In genomic region chr6:34478036-34478435, GRCm38 (mm10) we compare ENCODE assay signal across 10 mouse cellular contexts. TPM values are rescaled to one million over a fixed set of nuclear protein-coding genes. Genes with fewer than 3 reads are reported as not detected.
A peak's percentile ranks its signal among the peaks of the same experiment; 100 is the strongest.
DNase-seq lines count a peak whose midpoint lies in the region; ATAC-seq and TF ChIP-seq lines count a peak whose summit lies in the region.
"Had no signal": no experiment of that assay in that cellular context is flagged by ENCODE, and none has a peak within 500 bp of the region (broad histone marks: within the 10 kb centered on the region; RNA-seq: fewer than 3 reads in every experiment).

No protein-coding gene starts in this region.

- H3K4me3 ChIP-seq in left cerebral cortex, adult 2 months = peak overlapping the region; percentile 11; the same call in 1 of the 2 replicates
- H3K4me3 ChIP-seq in forebrain, embryonic 10.5 days = peak overlapping the region; percentile 24
- 0 out of 2 replicates have a peak overlapping the region, but pooled peaks have one; percentile 6 for H3K4me3 ChIP-seq in limb, embryonic 12.5 days (replicated peaks)
- peak overlapping the region; percentile 16; the same call in 1 of the 2 replicates for H3K4me3 ChIP-seq in neural tube, embryonic 15.5 days (replicated peaks)

- peak overlapping the region; percentile 0; the same call in 1 of the 2 replicates for H3K27ac ChIP-seq in left cerebral cortex, adult 2 months
- no peak overlapping the region for H3K27ac ChIP-seq in forebrain, embryonic 10.5 days
- H3K27ac ChIP-seq in limb, embryonic 12.5 days = 0 out of 2 replicates have a peak overlapping the region, but pooled peaks have one; percentile 19
- no peak overlapping the region for H3K27ac ChIP-seq in neural tube, embryonic 15.5 days (replicated peaks)

- H3K27me3 ChIP-seq in forebrain, embryonic 10.5 days (ENCODE audit: poor library complexity, severe bottlenecking) = no peaks in the 10 kb centered on the region
- no peaks in the 10 kb centered on the region for H3K27me3 ChIP-seq in limb, embryonic 12.5 days
- no peaks in the 10 kb centered on the region for H3K27me3 ChIP-seq in neural tube, embryonic 15.5 days (replicated peaks)

- peak overlapping the region; percentile 23 for H3K4me2 ChIP-seq in limb, embryonic 12.5 days
- peak overlapping the region; percentile 48 for H3K4me2 ChIP-seq in neural tube, embryonic 15.5 days

- peaks cover 54% of the 10 kb centered on the region for H3K4me1 ChIP-seq in forebrain, embryonic 10.5 days
- peaks cover 47% of the 10 kb centered on the region for H3K4me1 ChIP-seq in limb, embryonic 12.5 days (replicated peaks)
- peaks cover 47% of the 10 kb centered on the region for H3K4me1 ChIP-seq in neural tube, embryonic 15.5 days

- H3K36me3 ChIP-seq in forebrain, embryonic 10.5 days (replicated peaks) = no peaks in the 10 kb centered on the region; the same call in 1 of the 2 replicates
- no peaks in the 10 kb centered on the region for H3K36me3 ChIP-seq in limb, embryonic 12.5 days
- no peaks in the 10 kb centered on the region for H3K36me3 ChIP-seq in neural tube, embryonic 15.5 days

- H3K9ac ChIP-seq in limb, embryonic 12.5 days (replicated peaks) = no peak overlapping the region
- H3K9ac ChIP-seq in neural tube, embryonic 15.5 days (replicated peaks) = 0 out of 2 replicates have a peak overlapping the region, but pooled peaks have one; percentile 17

- TF ChIP-seq CTCF in left cerebral cortex, adult 2 months (IDR thresholded peaks at IDR 0.05) = no peak

- no peak for DNase-seq in left cerebral cortex, adult 2 months (ENCODE audit: extremely low spot score in 1 of 2, low spot score in 2 of 2)
- DNase-seq in left cerebral cortex, postnatal 36 days (ENCODE audit: low spot score in 2 of 2) = no peak
- no peak for DNase-seq in forebrain, embryonic 10.5 days (ENCODE audit: extremely low spot score, low spot score)
- DNase-seq in spleen, postnatal 14 days (ENCODE audit: low spot score in 2 of 2) = no peak
- DNase-seq in layer of hippocampus, postnatal 36 days = no peak
- no peak for DNase-seq in layer of hippocampus, adult 8-10 months (ENCODE audit: low spot score in 2 of 2)
- DNase-seq: thymus, postnatal 25 days had no signal

- no peaks in the 10 kb centered on the region for H3K9me3 ChIP-seq in forebrain, embryonic 10.5 days
- H3K9me3 ChIP-seq in limb, embryonic 12.5 days = no peaks in the 10 kb centered on the region
- H3K9me3 ChIP-seq in neural tube, embryonic 15.5 days (replicated peaks) = no peaks in the 10 kb centered on the region
- H3K9me3 ChIP-seq: G1E had no signal

- ATAC-seq in limb, embryonic 12.5 days (ENCODE audit: insufficient number of reproducible peaks, insufficient read depth, low FRiP score, low TSS enrichment, low read depth) = no peak
- ATAC-seq in neural tube, embryonic 15.5 days (ENCODE audit: low FRiP score) = no peak

- 88% methylated on average over 7 of the region's 7 CpGs for whole genome bisulfite sequencing in forebrain, embryonic 10.5 days
- 83% methylated on average over 7 of the region's 7 CpGs for WGBS in limb, embryonic 12.5 days
- 61% methylated on average over 7 of the region's 7 CpGs for WGBS in neural tube, embryonic 15.5 days

- intact Hi-C loops in left cerebral cortex, adult 2 months (cut with DNase I) = no loop called here
- intact Hi-C loops in left cerebral cortex, postnatal 36 days (cut with DNase I) = no loop called here

RNA-seq across cellular contexts. Expression of gene Bpgm, which starts 2.0 kb away (rescaled TPM):
- 10 to 100 TPM; 56.1 to 58.7 TPM for total RNA-seq in left cerebral cortex, adult 2 months (2021)
- 10 to 100 TPM; 63.2 to 70.6 TPM for total RNA-seq in left cerebral cortex, postnatal 36 days (2021)
- polyA plus RNA-seq in forebrain, embryonic 10.5 days (2016; fragmentation: Nextera tagmentation; extraction: Ambion mirVana) = 54.6 and 68.6 TPM in 2 replicates
- 51.0 and 51.5 TPM in 2 replicates for polyA plus RNA-seq in limb, embryonic 12.5 days (2016; fragmentation: Nextera tagmentation; extraction: Ambion mirVana)
- polyA plus RNA-seq in neural tube, embryonic 15.5 days (2015; fragmentation: Nextera tagmentation; extraction: Ambion mirVana) = 70.5 and 82.6 TPM in 2 replicates
- total RNA-seq in layer of hippocampus, postnatal 36 days (2021) = 10 to 100 TPM; 65.7 to 69.3 TPM
- 10 to 100 TPM; 63.6 to 68.3 (median 66.9) TPM for total RNA-seq in layer of hippocampus, adult 8-10 months (2022)

Comparison
In these comparisons a context has a peak if more than half of its experiments do, and no peak if none do; other contexts are left out.
1. H3K27ac ChIP-seq: peak in left cerebral cortex, adult 2 months (single experiment) and limb, embryonic 12.5 days (single experiment); none in forebrain, embryonic 10.5 days (single experiment) and neural tube, embryonic 15.5 days (single experiment).
2. Peak in every context shown above with its lines, with median percentiles within 50 percentile points of each other: H3K4me3 ChIP-seq.